Mouse (Mus musculus): ENCODE data around the gene Gm12886. TPM values are rescaled to one million over a fixed set of nuclear protein-coding genes. Genes with fewer than 3 reads are reported as not detected.

The Gm12886 gene
- not detected for total RNA-seq (2021)
- long read RNA-seq, experiment 1, result 0 reads
- long read RNA-seq, experiment 2, result 0 reads

GRCm38 (mm10) chr4:121422999-121423398, at the start of gene Gm12886:
Gene Gm12886, minus strand, starts transcription at chr4:121423099.
- DNase-seq, result no peak
- intact Hi-C loops (cut with DNase I), result no loop called here

Other genes starting within 250 kb of the Gm12886 start
- gene Rlf, start 208.0 kb downstream of the Gm12886 start, total RNA-seq (2021), result 10 to 100 TPM; 15.6 to 16.9 TPM
- gene Gm12888, start 98.2 kb downstream of the Gm12886 start, total RNA-seq (2021), result not detected
- gene Gm12887, start 199.0 kb upstream of the Gm12886 start, total RNA-seq (2021), result not detected